Mouse (Mus musculus): ENCODE measurements around the gene Mapk10. TPM values are rescaled to one million over a fixed set of nuclear protein-coding genes. Genes with fewer than 3 reads are reported as not detected.

Mapk10 gene
- total and polyA plus RNA-seq, 3 experiments = 0.10 to 0.95 (median 0.47) TPM

GRCm38 (mm10) chr5:102899680-102900215 is 311.4 kb downstream of the Mapk10 start:
- dilution Hi-C loops (cut with MboI; ENCODE audit: extremely low pct_ligation_motif_present, extremely low pct_unique_long_range_greater_than_20kb, low sequenced_read_pairs) (no loop called here), in situ Hi-C loops (cut with MboI; ENCODE audit: low pct_ligation_motif_present, low pct_unique_long_range_greater_than_20kb, low sequenced_read_pairs) (no loop called here)
- DNase-seq (ENCODE audit: extremely low read depth) = no peak
- H3K9me3 ChIP-seq (replicated peaks; ENCODE audit: low read length) = no peaks in the 10 kb centered on the region
- no peaks in the 10 kb centered on the region for H3K79me2 ChIP-seq (replicated peaks; ENCODE audit: control insufficient read depth, extremely low read depth, insufficient read depth, poor library complexity, severe bottlenecking)
- peaks cover 16 to 69% of the 10 kb centered on the region in 2 experiments for H3K36me3 ChIP-seq (replicated peaks in 1 of 2; ENCODE audit: control insufficient read depth in 1 of 2, insufficient read depth in 1 of 2, low read length in 1 of 2)
- H3K27ac ChIP-seq (ENCODE audit: insufficient read depth, low read depth) = no peak overlapping the region
- H3K4me1 ChIP-seq (ENCODE audit: control insufficient read depth in 1 of 2, insufficient read depth in 2 of 2) = 0 out of 4 replicates have a peak, but pooled peaks cover 0 to 2% of the 10 kb centered on the region in 2 experiments
- no peak overlapping the region for H3K9ac ChIP-seq (ENCODE audit: insufficient read depth, low read depth)
- H3K4me3 ChIP-seq (replicated peaks in 1 of 3; ENCODE audit: low read depth in 2 of 3, low read length in 2 of 3, poor library complexity in 1 of 3) = no peak overlapping the region
- TF ChIP-seq ELF1 (IDR thresholded peaks at IDR 0.05; ENCODE audit: low read depth, low read length) = no peak
- TF ChIP-seq USF1 (IDR thresholded peaks at IDR 0.05; ENCODE audit: low read depth, low read length) = no peak
- no peak for TF ChIP-seq POLR2AphosphoS2 (IDR thresholded peaks at IDR 0.05; ENCODE audit: low read depth, low read length)
- TF ChIP-seq SMC3 (IDR thresholded peaks at IDR 0.05; ENCODE audit: low read depth, low read length) = no peak
- no peak for TF ChIP-seq ZKSCAN1 (IDR thresholded peaks at IDR 0.05; ENCODE audit: borderline replicate concordance, low read depth, low read length)
- no peak for TF ChIP-seq GABPA (IDR thresholded peaks at IDR 0.05; ENCODE audit: insufficient replicate concordance, low read depth, low read length)
- no peak for TF ChIP-seq KAT2A (IDR thresholded peaks at IDR 0.05; ENCODE audit: insufficient replicate concordance, low read length)
- no peak for TF ChIP-seq EP300 (IDR thresholded peaks at IDR 0.05; ENCODE audit: low read length)
- TF ChIP-seq ETS1 (conservative IDR thresholded peaks at IDR 0.05; ENCODE audit: low read depth, low read length) = no peak
- no peak for TF ChIP-seq SIN3A (IDR thresholded peaks at IDR 0.05; ENCODE audit: low read length)
- TF ChIP-seq ZNF384 (IDR thresholded peaks at IDR 0.05; ENCODE audit: low read depth, low read length) = no peak
- TF ChIP-seq E2F4 (IDR thresholded peaks at IDR 0.05; ENCODE audit: insufficient replicate concordance, low read depth, low read length) = no peak
- no peak for TF ChIP-seq NELFE (IDR thresholded peaks at IDR 0.05; ENCODE audit: low read depth, low read length)
- TF ChIP-seq MAFK (IDR thresholded peaks at IDR 0.05; ENCODE audit: insufficient replicate concordance, low read length) = no peak
- no peak overlapping the region for H3K4me2 ChIP-seq (ENCODE audit: insufficient read depth, low read depth, poor library complexity, severe bottlenecking)
- no peaks in the 10 kb centered on the region for H3K27me3 ChIP-seq (replicated peaks)

GRCm38 (mm10) chr5:102898301-102898700 is 312.8 kb downstream of the Mapk10 start:
- Histone ChIP-seq H3K27ac (ENCODE audit: insufficient read depth, low read depth) (no peak overlapping the region), H3K4me1 (ENCODE audit: control insufficient read depth in 1 of 2, insufficient read depth in 2 of 2) (0 out of 4 replicates have a peak, but pooled peaks cover 0 to 2% of the 10 kb centered on the region in 2 experiments), H3K36me3 (replicated peaks in 1 of 2; ENCODE audit: control insufficient read depth in 1 of 2, insufficient read depth in 1 of 2, low read length in 1 of 2) (peaks cover 16 to 76% of the 10 kb centered on the region in 2 experiments), H3K79me2 (replicated peaks; ENCODE audit: control insufficient read depth, extremely low read depth, insufficient read depth, poor library complexity, severe bottlenecking) (no peaks in the 10 kb centered on the region), H3K9me3 (replicated peaks; ENCODE audit: low read length) (no peaks in the 10 kb centered on the region), H3K27me3 (replicated peaks) (no peaks in the 10 kb centered on the region), H3K4me3 (replicated peaks in 1 of 3; ENCODE audit: low read depth in 2 of 3, low read length in 2 of 3, poor library complexity in 1 of 3) (no peak overlapping the region), H3K9ac (ENCODE audit: insufficient read depth, low read depth) (no peak overlapping the region), H3K4me2 (ENCODE audit: insufficient read depth, low read depth, poor library complexity, severe bottlenecking) (no peak overlapping the region)
- in situ Hi-C loops (cut with MboI; ENCODE audit: low pct_ligation_motif_present, low pct_unique_long_range_greater_than_20kb, low sequenced_read_pairs) = no loop called here
- TF ChIP-seq MXI1 (IDR thresholded peaks at IDR 0.05; ENCODE audit: low read depth, low read length) (no peak), USF1 (IDR thresholded peaks at IDR 0.05; ENCODE audit: low read depth, low read length) (no peak), ETS1 (conservative IDR thresholded peaks at IDR 0.05; ENCODE audit: low read depth, low read length) (no peak), ZKSCAN1 (IDR thresholded peaks at IDR 0.05; ENCODE audit: borderline replicate concordance, low read depth, low read length) (no peak), JUND (conservative IDR thresholded peaks at IDR 0.05; ENCODE audit: low read depth, low read length) (no peak), BHLHE40 (IDR thresholded peaks at IDR 0.05; ENCODE audit: low read depth, low read length) (no peak), MAX (IDR thresholded peaks at IDR 0.05; ENCODE audit: low read length) (no peak), POLR2AphosphoS2 (IDR thresholded peaks at IDR 0.05; ENCODE audit: low read depth, low read length) (no peak), SMC3 (IDR thresholded peaks at IDR 0.05; ENCODE audit: low read depth, low read length) (no peak), CTCF (conservative IDR thresholded peaks at IDR 0.05 in 1 of 2, IDR thresholded peaks at IDR 0.05 in 1 of 2; ENCODE audit: low read depth in 2 of 2, low read length in 2 of 2) (no peak), UBTF (IDR thresholded peaks at IDR 0.05; ENCODE audit: low read depth, low read length) (no peak), MEF2A (IDR thresholded peaks at IDR 0.05; ENCODE audit: borderline replicate concordance, low read depth, low read length) (no peak), ZNF384 (IDR thresholded peaks at IDR 0.05; ENCODE audit: low read depth, low read length) (no peak), NELFE (IDR thresholded peaks at IDR 0.05; ENCODE audit: low read depth, low read length) (no peak)
- DNase-seq (ENCODE audit: extremely low read depth) = no peak
- dilution Hi-C loops (cut with MboI; ENCODE audit: extremely low pct_ligation_motif_present, extremely low pct_unique_long_range_greater_than_20kb, low sequenced_read_pairs) = no loop called here
